Mouse (Mus musculus) lung, adult 2 months (tissue): ENCODE results near the gene Man1c1.

Source experiments
- CTCF ChIP-seq: fragments of 200-500 bp; IDR thresholded peaks from 2 replicates; pipeline ENCODE4 v1.5.1; 2011; ENCODE audit warnings: mild to moderate bottlenecking, low read length, control low read depth; ENCODE audit not compliant: insufficient read depth
- POLR2A ChIP-seq: fragments of 200-500 bp; IDR thresholded peaks from 2 replicates; pipeline ENCODE4 v1.6.1; 2011; ENCODE audit warnings: low read depth, mild to moderate bottlenecking, control low read depth, low read length, borderline replicate concordance; ENCODE audit errors: extremely low read depth

GRCm38 (mm10) chr4:134590227-134590926, 113.7 kb downstream of the Man1c1 start:
- TF ChIP-seq POLR2A (no peak), CTCF (peak; percentile 43)
